27 mouse cellular contexts compared by ENCODE assay signal in the genomic region with DNA sequence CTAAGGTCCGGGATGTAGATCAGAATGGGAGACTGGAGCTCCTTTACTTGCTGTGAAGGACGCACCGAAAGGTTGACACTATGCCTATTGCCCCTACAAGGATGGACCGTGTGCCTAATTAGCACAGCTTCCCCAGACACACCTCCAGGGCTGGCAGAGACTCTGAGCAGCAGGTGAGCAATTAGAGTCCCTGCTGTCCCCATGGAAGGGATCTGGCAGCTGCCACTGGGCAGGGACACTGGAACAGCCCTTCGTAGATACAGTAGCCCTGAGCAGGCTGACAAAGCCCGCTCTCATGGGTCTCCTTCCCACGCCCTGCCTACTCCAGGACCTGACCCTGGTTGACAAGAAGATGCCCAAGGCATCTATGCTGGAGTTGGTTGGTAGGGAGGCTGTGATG. TPM values are rescaled to one million over a fixed set of nuclear protein-coding genes. Genes with fewer than 3 reads are reported as not detected.
DNase-seq lines count a peak whose midpoint lies in the region; ATAC-seq and TF ChIP-seq lines count a peak whose summit lies in the region.
"Had no signal": no experiment of that assay in that cellular context is flagged by ENCODE, and none has a peak within 500 bp of the region (broad histone marks: within the 10 kb centered on the region; RNA-seq: fewer than 3 reads in every experiment).

No protein-coding gene starts in this region.

- 60% methylated on average over 7 of the region's 7 CpGs for WGBS in liver, embryonic 14.5 days (ENCODE audit: insufficient replicate concordance)

- no peaks in the 10 kb centered on the region for H3K9me3 ChIP-seq in liver, embryonic 14.5 days (ENCODE audit: control insufficient read depth, low read length)
- H3K9me3 ChIP-seq: forebrain, embryonic 15.5 days; heart, embryonic 13.5 days; lung, embryonic 15.5 days; midbrain, embryonic 15.5 days; neural tube, embryonic 12.5 days had no signal

- DNase-seq in cerebellum, postnatal 10 days: peak; percentile 55 to 64
- DNase-seq in cerebellum, adult 9-10 months: no peak
- peak; percentile 40 for DNase-seq in left cerebral cortex, postnatal 4 days
- DNase-seq in left cerebral cortex, adult 8-10 months (ENCODE audit: low spot score in 2 of 2): no peak
- DNase-seq in liver, embryonic 14.5 days (ENCODE audit: low read depth in 3 of 3, low spot score in 3 of 3): no peak
- no peak for DNase-seq in adrenal gland, postnatal 4 days (ENCODE audit: low spot score in 2 of 2)
- no peak for DNase-seq in layer of hippocampus, postnatal 36 days
- DNase-seq: adrenal gland, postnatal 36 days; gastrocnemius, postnatal 10 days; heart, adult 18-20 months; heart, postnatal 14 days; kidney, adult 9 months; kidney, postnatal 14 days; lung, postnatal 4 days; right cerebral cortex, postnatal 14 days; thymus, postnatal 14 days had no signal

- peaks cover 39 to 51% of the 10 kb centered on the region in 2 experiments for H3K4me1 ChIP-seq in liver, embryonic 14.5 days (replicated peaks; ENCODE audit: control insufficient read depth in 2 of 2, insufficient read depth in 2 of 2, low read length in 1 of 2)
- H3K4me1 ChIP-seq: forebrain, embryonic 15.5 days; heart, embryonic 13.5 days; midbrain, embryonic 15.5 days; neural tube, embryonic 12.5 days had no signal

- H3K9ac ChIP-seq in liver, embryonic 14.5 days (replicated peaks): peak overlapping the region; percentile 59
- H3K9ac ChIP-seq: forebrain, embryonic 15.5 days; heart, embryonic 13.5 days; lung, embryonic 15.5 days; midbrain, embryonic 15.5 days; neural tube, embryonic 12.5 days had no signal

- no peak for TF ChIP-seq EP300 in liver, embryonic 14.5 days (IDR thresholded peaks at IDR 0.05; ENCODE audit: low read depth)

- no peak overlapping the region for H3K4me3 ChIP-seq in liver, embryonic 14.5 days (ENCODE audit: insufficient read depth in 1 of 2, low read depth in 2 of 2, low read length in 2 of 2)
- H3K4me3 ChIP-seq: forebrain, embryonic 15.5 days; heart, embryonic 13.5 days; layer of hippocampus, adult 2 months; lung, embryonic 15.5 days; midbrain, embryonic 15.5 days; neural tube, embryonic 12.5 days had no signal

- peak overlapping the region; percentile 91; the same call in 1 of the 2 replicates for H3K27ac ChIP-seq in liver, embryonic 14.5 days
- H3K27ac ChIP-seq: forebrain, embryonic 15.5 days; heart, embryonic 13.5 days; hindbrain, postnatal 0 days; layer of hippocampus, adult 2 months; lung, embryonic 15.5 days; midbrain, embryonic 15.5 days; neural tube, embryonic 12.5 days had no signal

- intact Hi-C loops in left cerebral cortex, postnatal 4 days (cut with DNase I): no loop called here

- H3K36me3 ChIP-seq in liver, embryonic 14.5 days (replicated peaks; ENCODE audit: control insufficient read depth, insufficient read depth, low read depth): no peaks in the 10 kb centered on the region
- H3K36me3 ChIP-seq: forebrain, embryonic 15.5 days; heart, embryonic 13.5 days; lung, embryonic 15.5 days; midbrain, embryonic 15.5 days; neural tube, embryonic 12.5 days had no signal

- H3K27me3 ChIP-seq in liver, embryonic 14.5 days (ENCODE audit: control insufficient read depth, insufficient read depth, low read length): no peaks in the 10 kb centered on the region
- H3K27me3 ChIP-seq: forebrain, embryonic 15.5 days; lung, embryonic 15.5 days; midbrain, embryonic 15.5 days had no signal

- no peak for TF ChIP-seq CTCF in liver, embryonic 14.5 days (IDR thresholded peaks at IDR 0.05; ENCODE audit: low read depth)

- peak; percentile 40 for ATAC-seq in liver, embryonic 14.5 days (ENCODE audit: insufficient read depth)
- ATAC-seq: CD4-positive, CD25-positive, alpha-beta regulatory T cell, adult 4 months; forebrain, embryonic 15.5 days; hindbrain, postnatal 0 days; midbrain, embryonic 15.5 days; Patski had no signal

- H3K4me2 ChIP-seq in liver, embryonic 14.5 days (ENCODE audit: low read depth): peak overlapping the region; percentile 67
- H3K4me2 ChIP-seq: forebrain, embryonic 15.5 days; heart, embryonic 13.5 days; lung, embryonic 15.5 days; midbrain, embryonic 15.5 days; neural tube, embryonic 12.5 days had no signal

RNA-seq across cellular contexts. Expression of gene Trp73, which starts 17.6 kb away (rescaled TPM):
- 1 to 10 TPM; 3.7 to 4.3 TPM for total RNA-seq in left cerebral cortex, postnatal 4 days (2021)
- total RNA-seq in left cerebral cortex, adult 8-10 months (2022): under 1 TPM; 0.51 to 0.83 (median 0.64) TPM
- polyA plus RNA-seq in liver, embryonic 14.5 days (2012; rRNA removed): 0.01 TPM in 2 replicates
- 0.06 TPM in 1 of 2 replicates, not detected in the other for polyA plus RNA-seq in liver, embryonic 14.5 days (2014; fragmentation: Nextera tagmentation; extraction: Ambion mirVana)
- total RNA-seq in adrenal gland, postnatal 4 days (2021): under 1 TPM in 1 of 2 experiments, not detected in 1; 0.11 TPM
- 1 to 10 TPM; 1.6 to 3.1 TPM for total RNA-seq in layer of hippocampus, postnatal 36 days (2021)
- total RNA-seq: adrenal gland, adult 18-20 months; adrenal gland, postnatal 36 days; common myeloid progenitor, adult 5-6 weeks; gastrocnemius, postnatal 10 days had no signal
- polyA plus RNA-seq: CD4-positive, CD25-positive, alpha-beta regulatory T cell, adult 4 months had no signal

RNA-seq across cellular contexts. Expression of gene Wrap73, which starts 19.8 kb away (rescaled TPM):
- total RNA-seq in left cerebral cortex, postnatal 4 days (2021): 10 to 100 TPM; 27.0 to 30.4 TPM
- 10 to 100 TPM; 27.0 to 36.1 (median 31.0) TPM for total RNA-seq in left cerebral cortex, adult 8-10 months (2022)
- 15.8 and 19.6 TPM in 2 replicates for polyA plus RNA-seq in liver, embryonic 14.5 days (2012; rRNA removed)
- polyA plus RNA-seq in liver, embryonic 14.5 days (2014; fragmentation: Nextera tagmentation; extraction: Ambion mirVana): 25.9 and 26.2 TPM in 2 replicates
- total RNA-seq in adrenal gland, postnatal 4 days (2021): 10 to 100 TPM; 17.8 to 18.7 TPM
- 10 to 100 TPM; 33.8 to 36.0 TPM for total RNA-seq in layer of hippocampus, postnatal 36 days (2021)

RNA-seq across cellular contexts. Expression of gene Tprgl, which starts 38.1 kb away (rescaled TPM):
- 100 to 1,000 TPM; 119 to 121 TPM for total RNA-seq in left cerebral cortex, postnatal 4 days (2021)
- 100 to 1,000 TPM; 167 to 191 (median 180) TPM for total RNA-seq in left cerebral cortex, adult 8-10 months (2022)
- 57.9 and 72.6 TPM in 2 replicates for polyA plus RNA-seq in liver, embryonic 14.5 days (2012; rRNA removed)
- 153 and 166 TPM in 2 replicates for polyA plus RNA-seq in liver, embryonic 14.5 days (2014; fragmentation: Nextera tagmentation; extraction: Ambion mirVana)
- total RNA-seq in adrenal gland, postnatal 4 days (2021): 100 to 1,000 TPM; 137 to 140 TPM
- total RNA-seq in layer of hippocampus, postnatal 36 days (2021): 100 to 1,000 TPM; 161 to 177 TPM

RNA-seq across cellular contexts. Expression of gene Megf6, which starts 48.2 kb away (rescaled TPM):
- total RNA-seq in left cerebral cortex, postnatal 4 days (2021): 10 to 100 TPM; 10.4 to 13.7 TPM
- total RNA-seq in left cerebral cortex, adult 8-10 months (2022): 1 to 10 TPM; 6.2 to 7.9 (median 7.1) TPM
- 0.77 and 1.1 TPM in 2 replicates for polyA plus RNA-seq in liver, embryonic 14.5 days (2012; rRNA removed)
- polyA plus RNA-seq in liver, embryonic 14.5 days (2014; fragmentation: Nextera tagmentation; extraction: Ambion mirVana): 0.83 and 1.0 TPM in 2 replicates
- 10 to 100 TPM; 18.0 to 19.6 TPM for total RNA-seq in adrenal gland, postnatal 4 days (2021)
- 1 to 10 TPM; 5.1 to 5.2 TPM for total RNA-seq in layer of hippocampus, postnatal 36 days (2021)
- total RNA-seq: common myeloid progenitor, adult 5-6 weeks had no signal
- polyA plus RNA-seq: CD4-positive, CD25-positive, alpha-beta regulatory T cell, adult 4 months had no signal

Comparison
In these comparisons a context has a peak if more than half of its experiments do, and no peak if none do; other contexts are left out.
1. DNase-seq: peak in cerebellum, postnatal 10 days (2 of 2) and left cerebral cortex, postnatal 4 days (single experiment); none in cerebellum, adult 9-10 months (single experiment), left cerebral cortex, adult 8-10 months (0 of 2), liver, embryonic 14.5 days (0 of 3), adrenal gland, postnatal 4 days (0 of 2) and layer of hippocampus, postnatal 36 days (0 of 2).